Comparison of ENCODE assay signal across 9 mouse cellular contexts in the genomic region with DNA sequence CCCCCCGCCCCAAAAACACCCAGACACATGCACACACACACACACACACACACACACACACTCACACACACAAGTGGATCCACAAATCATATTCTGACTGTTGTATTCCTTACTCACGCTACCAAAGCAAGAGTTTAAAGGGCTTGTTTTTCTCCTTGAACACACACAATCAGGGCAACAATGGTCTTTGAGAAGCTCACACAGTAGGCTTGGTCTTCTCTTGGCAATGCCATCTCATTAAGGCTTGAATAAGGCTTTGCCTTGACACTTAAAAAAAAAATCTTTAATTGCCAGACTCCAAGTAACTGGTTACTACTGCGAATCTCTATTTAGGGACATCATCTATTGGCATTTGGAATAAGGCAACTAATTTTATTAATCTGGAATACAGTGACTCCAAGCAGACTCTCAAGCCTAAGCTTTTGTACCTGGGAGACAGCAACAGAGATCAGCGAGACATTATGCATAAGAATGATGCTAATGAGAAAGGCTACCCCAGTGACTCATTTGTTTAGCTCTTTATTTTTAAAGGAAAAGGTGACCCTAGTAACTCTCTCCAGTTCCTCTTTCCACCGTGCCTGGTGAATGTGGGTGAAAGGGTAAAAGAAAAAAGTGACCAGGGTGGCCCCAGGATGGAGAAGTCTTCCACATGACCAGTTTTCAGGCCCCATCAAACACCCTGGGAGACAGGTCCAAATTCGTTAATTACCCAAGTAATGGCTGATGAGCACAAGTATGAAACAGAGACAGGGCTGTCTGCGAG. TPM values are rescaled to one million over a fixed set of nuclear protein-coding genes. Genes with fewer than 3 reads are reported as not detected.
A peak's percentile ranks its signal among the peaks of the same experiment; 100 is the strongest.
DNase-seq lines count a peak whose midpoint lies in the region; ATAC-seq and TF ChIP-seq lines count a peak whose summit lies in the region.
"Had no signal": no experiment of that assay in that cellular context is flagged by ENCODE, and none has a peak within 500 bp of the region (broad histone marks: within the 10 kb centered on the region; RNA-seq: fewer than 3 reads in every experiment).

No protein-coding gene starts in this region.

- peaks cover 41% of the 10 kb centered on the region for H3K4me1 ChIP-seq in heart, embryonic 13.5 days
- peaks cover 7 to 9% of the 10 kb centered on the region in 2 experiments; a peak in 3 of 4 replicates for H3K4me1 ChIP-seq in ES-E14 (ENCODE audit: control insufficient read depth in 2 of 2, insufficient read depth in 2 of 2, low read length in 2 of 2, poor library complexity in 1 of 2)
- H3K4me1 ChIP-seq in heart, embryonic 16.5 days (ENCODE audit: control insufficient read depth, insufficient read depth, low read length) = peaks cover 31% of the 10 kb centered on the region

- in situ Hi-C loops in ES-E14 (cut with MboI; ENCODE audit: low sequenced_read_pairs in 2 of 2, unreplicated experiment in 2 of 2) = no loop called here

- H3K4me3 ChIP-seq in heart, embryonic 13.5 days = peak overlapping the region; percentile 96
- peak overlapping the region; percentile 91 to 92 for H3K4me3 ChIP-seq in ES-E14 (ENCODE audit: insufficient read depth in 1 of 2, low read depth in 1 of 2, low read length in 2 of 2, poor library complexity in 1 of 2, severe bottlenecking in 1 of 2)
- H3K4me3 ChIP-seq in heart, embryonic 16.5 days (ENCODE audit: low read length) = peak overlapping the region; percentile 80

- H3K9me3 ChIP-seq in heart, embryonic 13.5 days = no peaks in the 10 kb centered on the region
- no peaks in the 10 kb centered on the region for H3K9me3 ChIP-seq in ES-E14 (ENCODE audit: control insufficient read depth, insufficient read depth, low read depth, low read length)
- H3K9me3 ChIP-seq in heart, embryonic 16.5 days (replicated peaks; ENCODE audit: control insufficient read depth, low read length) = no peaks in the 10 kb centered on the region

- peak overlapping the region; percentile 99 for H3K27ac ChIP-seq in heart, embryonic 13.5 days (replicated peaks)
- no peak overlapping the region; the same call in 1 of the 2 replicates for H3K27ac ChIP-seq in ES-E14 (ENCODE audit: insufficient read depth, low read depth, low read length, poor library complexity, severe bottlenecking)
- peak overlapping the region; percentile 97 for H3K27ac ChIP-seq in heart, embryonic 16.5 days (ENCODE audit: low read length)

- WGBS in heart, embryonic 13.5 days = 34% methylated on average over 7 of the region's 7 CpGs
- 34% methylated on average over 7 of the region's 7 CpGs for WGBS in heart, embryonic 16.5 days

- peak overlapping the region; percentile 87 for H3K4me2 ChIP-seq in heart, embryonic 13.5 days
- H3K4me2 ChIP-seq in heart, embryonic 16.5 days (ENCODE audit: low read depth, low read length) = peak overlapping the region; percentile 86

- H3K36me3 ChIP-seq in heart, embryonic 13.5 days = no peaks in the 10 kb centered on the region
- 0 out of 2 replicates have a peak, but pooled peaks cover 1% of the 10 kb centered on the region for H3K36me3 ChIP-seq in ES-E14 (ENCODE audit: control insufficient read depth, insufficient read depth, low read length, poor library complexity, severe bottlenecking)
- H3K36me3 ChIP-seq in heart, embryonic 16.5 days (ENCODE audit: control insufficient read depth, insufficient read depth) = no peaks in the 10 kb centered on the region

- ATAC-seq in heart, embryonic 13.5 days (ENCODE audit: extremely low read depth, insufficient number of reproducible peaks, low FRiP score, low TSS enrichment) = no peak
- no peak for ATAC-seq in heart, embryonic 16.5 days (replicated peaks; ENCODE audit: extremely low read depth, insufficient read depth, low FRiP score)
- peak; percentile 9; the same call in 1 of the 2 replicates for ATAC-seq in megakaryocyte progenitor cell, adult 5-6 weeks (replicated peaks; ENCODE audit: poor library complexity)
- no peak for ATAC-seq in erythroid progenitor cell, adult 5-6 weeks (replicated peaks; ENCODE audit: low FRiP score, poor library complexity, severe bottlenecking)

- DNase-seq in heart, postnatal 4 days = no peak
- DNase-seq in ES-E14 (ENCODE audit: low read depth, low spot score) = no peak
- no peak for DNase-seq in frontal cortex, postnatal 25 days (ENCODE audit: low spot score in 2 of 2)
- no peak for DNase-seq in gastrocnemius, adult 18-20 months (ENCODE audit: low spot score)

- no peaks in the 10 kb centered on the region for H3K27me3 ChIP-seq in heart, embryonic 13.5 days (replicated peaks)
- H3K27me3 ChIP-seq in heart, embryonic 16.5 days (ENCODE audit: control insufficient read depth, insufficient read depth, low read length) = no peaks in the 10 kb centered on the region

- H3K9ac ChIP-seq in heart, embryonic 13.5 days = peak overlapping the region; percentile 98
- H3K9ac ChIP-seq in ES-E14 (ENCODE audit: insufficient read depth, low read depth, low read length, poor library complexity, severe bottlenecking) = peak overlapping the region; percentile 84
- peak overlapping the region; percentile 92 for H3K9ac ChIP-seq in heart, embryonic 16.5 days (ENCODE audit: low read length)

TF ChIP-seq in ES-E14, 5 proteins besides CTCF, POLR2A, EP300 and RAD21:
- TF ChIP-seq MAFK (IDR thresholded peaks at IDR 0.05; ENCODE audit: insufficient read depth, low read depth, low read length) (no peak), CHD2 (IDR thresholded peaks at IDR 0.05; ENCODE audit: low read depth, low read length) (no peak), ZC3H11A (IDR thresholded peaks at IDR 0.05; ENCODE audit: borderline replicate concordance, low read depth, low read length) (no peak), ZNF384 (IDR thresholded peaks at IDR 0.05; ENCODE audit: low read depth, low read length) (no peak), HCFC1 (IDR thresholded peaks at IDR 0.05; ENCODE audit: borderline replicate concordance, insufficient read depth, low read length) (no peak)

RNA-seq across cellular contexts. Expression of a gene that starts 2.6 kb away (rescaled TPM):
- 14.4 and 15.6 TPM in 2 replicates for polyA plus RNA-seq in heart, embryonic 13.5 days (2015; fragmentation: Nextera tagmentation; extraction: Ambion mirVana)
- total RNA-seq in heart, postnatal 4 days (2021) = 10 to 100 TPM; 83.8 to 88.7 TPM
- total RNA-seq in ES-E14 (2012; rRNA removed) = 39.0 and 89.0 TPM in 2 replicates
- polyA plus RNA-seq in heart, embryonic 16.5 days (2015; fragmentation: Nextera tagmentation; extraction: Ambion mirVana) = 18.3 and 18.7 TPM in 2 replicates
- 27.0 and 30.0 TPM in 2 replicates for total RNA-seq in megakaryocyte progenitor cell, adult 5-6 weeks (2015)
- 40.4 and 44.8 TPM in 2 replicates for total RNA-seq in megakaryocyte progenitor cell, adult 5-6 weeks (2017)
- total RNA-seq in gastrocnemius, adult 18-20 months (2021) = 10 to 100 TPM; 69.6 to 72.5 TPM
- 5.9 and 11.2 TPM in 2 replicates for total RNA-seq in erythroid progenitor cell, adult 5-6 weeks (2015; ENCODE audit: low replicate concordance)
- total RNA-seq in erythroid progenitor cell, adult 5-6 weeks (2017; ENCODE audit: low replicate concordance) = 9.8 and 13.3 TPM in 2 replicates

RNA-seq across cellular contexts. Expression of a gene that starts 50.8 kb away (rescaled TPM):
- polyA plus RNA-seq in heart, embryonic 13.5 days (2015; fragmentation: Nextera tagmentation; extraction: Ambion mirVana) = not detected in 2 replicates
- total RNA-seq in heart, postnatal 4 days (2021) = not detected
- not detected in 2 replicates for total RNA-seq in ES-E14 (2012; rRNA removed)
- polyA plus RNA-seq in heart, embryonic 16.5 days (2015; fragmentation: Nextera tagmentation; extraction: Ambion mirVana) = 0.56 and 0.72 TPM in 2 replicates
- not detected in 2 replicates for total RNA-seq in megakaryocyte progenitor cell, adult 5-6 weeks (2015)
- not detected in 2 replicates for total RNA-seq in megakaryocyte progenitor cell, adult 5-6 weeks (2017)
- not detected for total RNA-seq in gastrocnemius, adult 18-20 months (2021)
- not detected in 2 replicates for total RNA-seq in erythroid progenitor cell, adult 5-6 weeks (2015; ENCODE audit: low replicate concordance)
- total RNA-seq in erythroid progenitor cell, adult 5-6 weeks (2017; ENCODE audit: low replicate concordance) = not detected in 2 replicates
- total RNA-seq: neutrophil, adult 5-6 weeks had no signal
